Mouse (Mus musculus) activated CD4-positive, CD25-positive, alpha-beta regulatory T cell, adult 4 months (primary cell): Measurements from ENCODE around the gene Fbxo7. TPM values are rescaled to one million over a fixed set of nuclear protein-coding genes. Genes with fewer than 3 reads are reported as not detected.

Experiments used
- ATAC-seq: one replicate; pipeline ENCODE4 v1.8.0; 2017
- polyA plus RNA-seq, 2 experiments: library from polyadenylated mRNA; unstranded; fragments of 100-300 nt; shearing (Covaris generic); gene quantifications; one replicate each; pipeline ENCODE4 v1.2.1; 2017

The Fbxo7 gene
- polyA plus RNA-seq, 2 experiments from 2014 or later: 43.0 to 47.5 TPM

- ATAC-seq: no peak
Observed at GRCm38 (mm10) chr10:86093109-86094035, 71.6 kb downstream of the Fbxo7 start.

- no peak for ATAC-seq
Observed at GRCm38 (mm10) chr10:86098363-86098762, 76.6 kb downstream of the Fbxo7 start.

GRCm38 (mm10) chr10:86100281-86100851 lies 78.6 kb downstream of the Fbxo7 start:
- no peak for ATAC-seq

Other genes starting within 250 kb of the Fbxo7 start
- gene Pwp1, start 192.5 kb upstream of the Fbxo7 start, polyA plus RNA-seq: 10 to 100 TPM; 42.9 to 44.3 TPM
- 1 to 10 TPM; 4.8 to 5.2 TPM for gene Prdm4, start 104.8 kb upstream of the Fbxo7 start, polyA plus RNA-seq
- gene Ascl4, start 94.3 kb upstream of the Fbxo7 start, polyA plus RNA-seq: under 1 TPM; 0.16 to 0.23 TPM
- 100 to 1,000 TPM; 151 to 173 TPM for gene Rtcb, start 64.1 kb upstream of the Fbxo7 start, polyA plus RNA-seq
- gene Bpifc, start 10.1 kb upstream of the Fbxo7 start, polyA plus RNA-seq: under 1 TPM in 1 of 2 experiments, not detected in 1; 0.17 TPM